Mouse (Mus musculus): ENCODE measurements around the gene Ptbp1. TPM values are rescaled to one million over a fixed set of nuclear protein-coding genes. Genes with fewer than 3 reads are reported as not detected.

The Ptbp1 gene
- total and polyA plus RNA-seq, 3 experiments: 217 to 332 (median 259) TPM

Small RNAs within 50 kb of the gene (microRNA-seq; reads per million reads assigned to microRNA genes)
- gene Mir6910: 0 reads per million in 2 experiments

Other genes with a start within 250 kb of the Ptbp1 start
Only the 30 nearest of the 33 such genes appear.
- not detected for gene Madcam1, start 189.9 kb upstream of the Ptbp1 start, total RNA-seq (2021)
- gene Madcam1, start 189.9 kb upstream of the Ptbp1 start, polyA plus RNA-seq (2012; rRNA removed): 0.46 TPM in 1 of 2 replicates, not detected in the other
- gene Tpgs1, start 185.1 kb upstream of the Ptbp1 start, total RNA-seq (2021): 10 to 100 TPM; 29.5 to 40.7 TPM
- 147 and 149 TPM in 2 replicates for gene Tpgs1, start 185.1 kb upstream of the Ptbp1 start, polyA plus RNA-seq (2012; rRNA removed)
- gene Cdc34, start 172.2 kb upstream of the Ptbp1 start, total RNA-seq (2021): 100 to 1,000 TPM in 1 of 2 experiments, 10 to 100 TPM in 1; 87.7 to 122 TPM
- 174 and 205 TPM in 2 replicates for gene Cdc34, start 172.2 kb upstream of the Ptbp1 start, polyA plus RNA-seq (2012; rRNA removed)
- 1 to 10 TPM; 1.0 to 2.2 TPM for gene Gzmm, start 165.4 kb upstream of the Ptbp1 start, total RNA-seq (2021)
- 0.52 and 0.55 TPM in 2 replicates for gene Gzmm, start 165.4 kb upstream of the Ptbp1 start, polyA plus RNA-seq (2012; rRNA removed)
- 100 to 1,000 TPM; 588 to 674 TPM for gene Bsg, start 149.9 kb upstream of the Ptbp1 start, total RNA-seq (2021)
- gene Bsg, start 149.9 kb upstream of the Ptbp1 start, polyA plus RNA-seq (2012; rRNA removed): 314 and 321 TPM in 2 replicates
- gene Hcn2, start 137.8 kb upstream of the Ptbp1 start, total RNA-seq (2021): 1 to 10 TPM; 5.9 to 6.0 TPM
- 20.2 and 27.8 TPM in 2 replicates for gene Hcn2, start 137.8 kb upstream of the Ptbp1 start, polyA plus RNA-seq (2012; rRNA removed)
- gene Polrmt, start 107.8 kb upstream of the Ptbp1 start, total RNA-seq (2021): 10 to 100 TPM; 55.4 to 62.8 TPM
- 87.6 and 89.0 TPM in 2 replicates for gene Polrmt, start 107.8 kb upstream of the Ptbp1 start, polyA plus RNA-seq (2012; rRNA removed)
- gene Fgf22, start 99.4 kb upstream of the Ptbp1 start, total RNA-seq (2021): not detected
- 0.18 and 0.68 TPM in 2 replicates for gene Fgf22, start 99.4 kb upstream of the Ptbp1 start, polyA plus RNA-seq (2012; rRNA removed)
- 10 to 100 TPM; 51.6 to 51.8 TPM for gene Rnf126, start 87.5 kb upstream of the Ptbp1 start, total RNA-seq (2021)
- gene Rnf126, start 87.5 kb upstream of the Ptbp1 start, polyA plus RNA-seq (2012; rRNA removed): 222 and 226 TPM in 2 replicates
- gene Fstl3, start 77.2 kb upstream of the Ptbp1 start, total RNA-seq (2021): 10 to 100 TPM in 1 of 2 experiments, 1 to 10 TPM in 1; 10.0 to 37.2 TPM
- gene Fstl3, start 77.2 kb upstream of the Ptbp1 start, polyA plus RNA-seq (2012; rRNA removed): 47.0 and 74.7 TPM in 2 replicates
- under 1 TPM in 1 of 2 experiments, not detected in 1; 0.21 TPM for gene Prss57, start 63.5 kb upstream of the Ptbp1 start, total RNA-seq (2021)
- gene Prss57, start 63.5 kb upstream of the Ptbp1 start, polyA plus RNA-seq (2012; rRNA removed): 0.28 TPM in 1 of 2 replicates, not detected in the other
- 100 to 1,000 TPM in 1 of 2 experiments, 10 to 100 TPM in 1; 68.1 to 105 TPM for gene Palm, start 60.9 kb upstream of the Ptbp1 start, total RNA-seq (2021)
- 138 and 146 TPM in 2 replicates for gene Palm, start 60.9 kb upstream of the Ptbp1 start, polyA plus RNA-seq (2012; rRNA removed)
- under 1 TPM; 0.31 to 0.32 TPM for gene Misp, start 33.4 kb upstream of the Ptbp1 start, total RNA-seq (2021)
- 0.03 and 0.10 TPM in 2 replicates for gene Misp, start 33.4 kb upstream of the Ptbp1 start, polyA plus RNA-seq (2012; rRNA removed)
- under 1 TPM; 0.62 to 0.63 TPM for gene Prtn3, start 20.0 kb downstream of the Ptbp1 start, total RNA-seq (2021)
- 3.4 and 4.1 TPM in 2 replicates for gene Prtn3, start 20.0 kb downstream of the Ptbp1 start, polyA plus RNA-seq (2012; rRNA removed)
- gene Plppr3, start 20.2 kb downstream of the Ptbp1 start, total RNA-seq (2021): 1 to 10 TPM; 1.2 to 2.2 TPM
- 4.2 and 4.6 TPM in 2 replicates for gene Plppr3, start 20.2 kb downstream of the Ptbp1 start, polyA plus RNA-seq (2012; rRNA removed)
- gene Elane, start 31.8 kb downstream of the Ptbp1 start, total RNA-seq (2021): under 1 TPM; 0.49 to 0.79 TPM
- 0.34 and 1.1 TPM in 2 replicates for gene Elane, start 31.8 kb downstream of the Ptbp1 start, polyA plus RNA-seq (2012; rRNA removed)
- 1,000 to 10,000 TPM; 2,358 to 4,405 TPM for gene Cfd, start 36.4 kb downstream of the Ptbp1 start, total RNA-seq (2021)
- gene Cfd, start 36.4 kb downstream of the Ptbp1 start, polyA plus RNA-seq (2012; rRNA removed): 4,988 and 13,425 TPM in 2 replicates
- 10 to 100 TPM; 38.4 to 43.0 TPM for gene Med16, start 54.5 kb downstream of the Ptbp1 start, total RNA-seq (2021)
- gene Med16, start 54.5 kb downstream of the Ptbp1 start, polyA plus RNA-seq (2012; rRNA removed): 126 and 132 TPM in 2 replicates
- not detected for gene Gm26602, start 56.4 kb downstream of the Ptbp1 start, total RNA-seq (2021)
- gene Gm26602, start 56.4 kb downstream of the Ptbp1 start, polyA plus RNA-seq (2012; rRNA removed): not detected in 2 replicates
- gene Kiss1r, start 62.5 kb downstream of the Ptbp1 start, total RNA-seq (2021): 1 to 10 TPM; 1.4 TPM
- 11.8 and 15.1 TPM in 2 replicates for gene Kiss1r, start 62.5 kb downstream of the Ptbp1 start, polyA plus RNA-seq (2012; rRNA removed)
- 10 to 100 TPM; 87.8 to 93.5 TPM for gene R3hdm4, start 66.8 kb downstream of the Ptbp1 start, total RNA-seq (2021)
- 197 and 231 TPM in 2 replicates for gene R3hdm4, start 66.8 kb downstream of the Ptbp1 start, polyA plus RNA-seq (2012; rRNA removed)
- gene Arid3a, start 72.6 kb downstream of the Ptbp1 start, total RNA-seq (2021): 1 to 10 TPM; 4.6 to 6.5 TPM
- 5.9 and 9.1 TPM in 2 replicates for gene Arid3a, start 72.6 kb downstream of the Ptbp1 start, polyA plus RNA-seq (2012; rRNA removed)
- 10 to 100 TPM; 29.4 to 31.5 TPM for gene Wdr18, start 105.7 kb downstream of the Ptbp1 start, total RNA-seq (2021)
- 66.1 and 66.8 TPM in 2 replicates for gene Wdr18, start 105.7 kb downstream of the Ptbp1 start, polyA plus RNA-seq (2012; rRNA removed)
- gene Grin3b, start 116.3 kb downstream of the Ptbp1 start, total RNA-seq (2021): under 1 TPM in 1 of 2 experiments, not detected in 1; 0.31 TPM
- 0.09 and 0.17 TPM in 2 replicates for gene Grin3b, start 116.3 kb downstream of the Ptbp1 start, polyA plus RNA-seq (2012; rRNA removed)
- 100 to 1,000 TPM; 142 to 143 TPM for gene Tmem259, start 129.9 kb downstream of the Ptbp1 start, total RNA-seq (2021)
- gene Tmem259, start 129.9 kb downstream of the Ptbp1 start, polyA plus RNA-seq (2012; rRNA removed): 619 and 624 TPM in 2 replicates
- 10 to 100 TPM; 29.5 to 50.1 TPM for gene Cnn2, start 134.2 kb downstream of the Ptbp1 start, total RNA-seq (2021)
- 53.0 and 58.8 TPM in 2 replicates for gene Cnn2, start 134.2 kb downstream of the Ptbp1 start, polyA plus RNA-seq (2012; rRNA removed)
- 10 to 100 TPM; 18.4 to 22.9 TPM for gene Abca7, start 142.1 kb downstream of the Ptbp1 start, total RNA-seq (2021)
- 28.6 TPM in 2 replicates for gene Abca7, start 142.1 kb downstream of the Ptbp1 start, polyA plus RNA-seq (2012; rRNA removed)
- 1 to 10 TPM; 3.9 to 6.7 TPM for gene Arhgap45, start 162.2 kb downstream of the Ptbp1 start, total RNA-seq (2021)
- 11.0 and 14.6 TPM in 2 replicates for gene Arhgap45, start 162.2 kb downstream of the Ptbp1 start, polyA plus RNA-seq (2012; rRNA removed)
- gene Polr2e, start 185.4 kb downstream of the Ptbp1 start, total RNA-seq (2021): 100 to 1,000 TPM in 1 of 2 experiments, 10 to 100 TPM in 1; 97.3 to 106 TPM
- 111 and 122 TPM in 2 replicates for gene Polr2e, start 185.4 kb downstream of the Ptbp1 start, polyA plus RNA-seq (2012; rRNA removed)
- gene Gpx4, start 192.7 kb downstream of the Ptbp1 start, total RNA-seq (2021): 1,000 to 10,000 TPM; 1,287 to 1,377 TPM
- 1,827 and 2,443 TPM in 2 replicates for gene Gpx4, start 192.7 kb downstream of the Ptbp1 start, polyA plus RNA-seq (2012; rRNA removed)